In genomic region chr14:76197357-76197756, GRCm38 (mm10) we compare ENCODE assay signal across 23 mouse cellular contexts.
"Had no signal": no experiment of that assay in that cellular context is flagged by ENCODE, and none has a peak within 500 bp of the region (broad histone marks: within the 10 kb centered on the region; RNA-seq: fewer than 3 reads in every experiment).

No protein-coding gene starts in this region.

- H3K9me3 ChIP-seq: heart, embryonic 10.5 days; heart, embryonic 13.5 days; hindbrain, embryonic 13.5 days; hindbrain, embryonic 15.5 days; kidney, embryonic 15.5 days; limb, embryonic 13.5 days; limb, embryonic 15.5 days; liver, embryonic 12.5 days had no signal

- DNase-seq: gastrocnemius, postnatal 14 days; gastrocnemius, postnatal 36 days; heart, adult 18-20 months; heart, postnatal 10 days; kidney, adult 11 months; kidney, adult 2 months; kidney, adult 9 months; kidney, postnatal 14 days; kidney, postnatal 36 days; layer of hippocampus, adult 9-11 months; layer of hippocampus, postnatal 36 days; left cerebral cortex, postnatal 4 days had no signal

- H3K9ac ChIP-seq: heart, embryonic 13.5 days; hindbrain, embryonic 13.5 days; hindbrain, embryonic 15.5 days; kidney, embryonic 15.5 days; limb, embryonic 13.5 days; limb, embryonic 15.5 days; liver, embryonic 12.5 days; liver, embryonic 14.5 days had no signal

- H3K4me2 ChIP-seq: heart, embryonic 13.5 days; hindbrain, embryonic 13.5 days; hindbrain, embryonic 15.5 days; kidney, embryonic 15.5 days; limb, embryonic 13.5 days; limb, embryonic 15.5 days; liver, embryonic 12.5 days had no signal

- H3K4me1 ChIP-seq: hindbrain, embryonic 15.5 days; limb, embryonic 13.5 days; limb, embryonic 15.5 days; liver, embryonic 12.5 days had no signal

- ATAC-seq: intestine, embryonic 16.5 days; liver, embryonic 12.5 days had no signal

- H3K27ac ChIP-seq: heart, embryonic 10.5 days; heart, embryonic 13.5 days; hindbrain, embryonic 13.5 days; hindbrain, embryonic 15.5 days; hindbrain, postnatal 0 days; kidney, embryonic 15.5 days; limb, embryonic 13.5 days; limb, embryonic 15.5 days; liver, embryonic 12.5 days; liver, embryonic 14.5 days had no signal

- H3K27me3 ChIP-seq: hindbrain, embryonic 13.5 days; hindbrain, embryonic 15.5 days; kidney, embryonic 15.5 days; limb, embryonic 13.5 days; limb, embryonic 15.5 days; liver, embryonic 12.5 days had no signal

- H3K4me3 ChIP-seq: heart, embryonic 10.5 days; heart, embryonic 13.5 days; hindbrain, embryonic 13.5 days; hindbrain, embryonic 15.5 days; kidney, embryonic 15.5 days; limb, embryonic 13.5 days; limb, embryonic 15.5 days; liver, embryonic 12.5 days had no signal

- H3K36me3 ChIP-seq: heart, embryonic 10.5 days; heart, embryonic 13.5 days; hindbrain, embryonic 13.5 days; hindbrain, embryonic 15.5 days; kidney, embryonic 15.5 days; limb, embryonic 13.5 days; limb, embryonic 15.5 days; liver, embryonic 12.5 days had no signal
